Mouse (Mus musculus) granulocyte monocyte progenitor cell, adult 5-6 weeks (primary cell): ENCODE data around the gene Aco1. TPM values are rescaled to one million over a fixed set of nuclear protein-coding genes. Genes with fewer than 3 reads are reported as not detected.

ENCODE experiments used
- ATAC-seq: replicated peaks from 2 replicates; pipeline ENCODE4 v1.8.0; 2016; ENCODE audit warnings: mild to moderate bottlenecking, moderate TSS enrichment, inconsistent platforms; ENCODE audit not compliant: poor library complexity, severe bottlenecking
- total RNA-seq, 2 experiments: library from RNA; stranded (forward) in 1 of 2; stranded (reverse) in 1 of 2; fragments of 200-712, 200-1000 nt in 1 of 2; fragments of >200 nt in 1 of 2; fragmentation: Nextera tagmentation in 1 of 2; gene quantifications; 2 replicates each; pipeline ENCODE4 v1.2.3; 2014 to 2017

The Aco1 gene
- total RNA-seq, 2 experiments from 2014 or later, result 17.2 to 20.6 TPM

DNA sequence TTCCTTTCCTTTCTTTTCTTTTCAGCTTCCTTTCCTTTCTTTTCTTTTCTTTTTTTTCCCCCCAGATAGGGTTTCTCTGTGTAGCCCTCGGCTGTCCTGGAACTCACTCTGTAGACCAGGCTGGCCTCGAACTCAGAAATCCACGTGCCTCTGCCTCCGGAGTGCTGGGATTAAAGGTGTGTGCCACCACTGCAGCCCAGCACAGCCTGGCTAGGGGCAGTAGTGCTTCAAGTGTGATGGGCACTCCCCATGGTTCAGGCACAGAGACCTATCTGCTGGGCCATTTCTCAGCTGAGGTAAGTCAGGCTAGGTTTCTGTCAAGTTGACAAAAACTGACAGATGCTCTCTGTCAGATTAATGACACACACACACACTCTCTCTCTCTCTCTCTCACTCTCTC is 100.1 kb downstream of the Aco1 start:
- no peak for ATAC-seq

DNA sequence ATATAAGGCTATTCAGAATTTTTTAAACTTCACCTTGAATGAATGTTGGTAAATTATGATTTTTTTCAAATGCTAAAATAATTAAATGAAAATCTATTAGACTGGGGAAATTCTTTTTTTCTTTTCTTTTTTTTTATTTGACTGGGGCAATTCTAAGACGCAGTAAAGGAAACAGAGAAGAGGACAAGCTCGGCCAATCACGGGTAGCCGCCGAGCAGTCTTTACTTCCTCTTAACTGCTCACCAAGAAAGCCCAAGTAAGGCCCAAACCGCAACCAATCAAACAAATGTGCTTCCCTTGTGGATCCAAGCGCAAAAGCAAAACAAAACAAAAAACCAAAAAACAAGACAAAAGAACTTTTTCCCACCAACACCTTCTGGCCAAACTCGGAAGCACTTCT is 101.2 kb downstream of the Aco1 start:
- ATAC-seq, result peak; percentile 95

Other genes starting within 250 kb of the Aco1 start
- gene Ddx58, start 96.7 kb downstream of the Aco1 start, total RNA-seq (2014; fragmentation: Nextera tagmentation), result 9.3 and 14.1 TPM in 2 replicates
- gene Ddx58, start 96.7 kb downstream of the Aco1 start, total RNA-seq (2017), result 5.4 and 10.7 TPM in 2 replicates
- 20.5 and 35.3 TPM in 2 replicates for gene Smim27, start 126.5 kb downstream of the Aco1 start, total RNA-seq (2014; fragmentation: Nextera tagmentation)
- gene Smim27, start 126.5 kb downstream of the Aco1 start, total RNA-seq (2017), result 1.4 and 8.9 TPM in 2 replicates
- 37.2 and 41.3 TPM in 2 replicates for gene Topors, start 126.8 kb downstream of the Aco1 start, total RNA-seq (2014; fragmentation: Nextera tagmentation)
- 93.1 and 94.7 TPM in 2 replicates for gene Topors, start 126.8 kb downstream of the Aco1 start, total RNA-seq (2017)
- gene Ndufb6, start 136.3 kb downstream of the Aco1 start, total RNA-seq (2014; fragmentation: Nextera tagmentation), result 158 and 183 TPM in 2 replicates
- 46.9 and 72.7 TPM in 2 replicates for gene Ndufb6, start 136.3 kb downstream of the Aco1 start, total RNA-seq (2017)